Mouse (Mus musculus): ENCODE results near the gene Otub2. TPM values are rescaled to one million over a fixed set of nuclear protein-coding genes. Genes with fewer than 3 reads are reported as not detected.

Otub2 gene
- polyA plus RNA-seq, 1 experiment from 2014 or later = 11.2 TPM

DNA sequence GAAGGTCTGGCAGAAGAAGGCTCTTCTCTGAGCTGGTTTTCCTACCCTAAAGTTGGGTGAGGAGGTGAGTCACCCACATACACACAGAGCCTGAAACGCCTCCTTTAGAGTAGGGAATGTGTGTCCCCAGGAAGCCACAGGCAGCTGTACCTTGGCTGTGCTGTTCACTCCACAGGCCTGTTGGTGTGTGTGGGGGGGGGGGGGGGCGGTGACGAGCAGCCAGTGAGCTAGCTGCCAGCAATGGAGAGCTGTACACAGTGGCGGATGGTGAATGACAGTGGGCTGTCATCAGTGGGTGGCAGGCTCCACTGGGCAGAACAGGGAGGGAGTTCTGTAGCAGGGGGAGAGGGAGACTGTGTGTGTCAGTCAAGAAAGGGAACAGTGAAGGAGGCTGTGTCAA, 11.7 kb upstream of the Otub2 start:
- Histone ChIP-seq H3K4me2 (ENCODE audit: low read depth, severe bottlenecking) (no peak overlapping the region), H3K36me3 (ENCODE audit: control insufficient read depth, insufficient read depth, low read length) (no peaks in the 10 kb centered on the region), H3K9me3 (ENCODE audit: control insufficient read depth, low read length) (no peaks in the 10 kb centered on the region), H3K27ac (replicated peaks; ENCODE audit: low read depth, low read length) (no peak overlapping the region), H3K4me1 (ENCODE audit: control insufficient read depth, insufficient read depth, low read length) (no peaks in the 10 kb centered on the region), H3K4me3 (ENCODE audit: low read depth, low read length) (no peak overlapping the region), H3K9ac (ENCODE audit: low read length) (no peak overlapping the region), H3K27me3 (ENCODE audit: control insufficient read depth, insufficient read depth, low read length) (no peaks in the 10 kb centered on the region)
- WGBS = 83% methylated on average over 4 of the region's 4 CpGs
- DNase-seq (ENCODE audit: low spot score) = no peak
- ATAC-seq (ENCODE audit: insufficient number of reproducible peaks, low FRiP score, low TSS enrichment, low read depth) = no peak

DNA sequence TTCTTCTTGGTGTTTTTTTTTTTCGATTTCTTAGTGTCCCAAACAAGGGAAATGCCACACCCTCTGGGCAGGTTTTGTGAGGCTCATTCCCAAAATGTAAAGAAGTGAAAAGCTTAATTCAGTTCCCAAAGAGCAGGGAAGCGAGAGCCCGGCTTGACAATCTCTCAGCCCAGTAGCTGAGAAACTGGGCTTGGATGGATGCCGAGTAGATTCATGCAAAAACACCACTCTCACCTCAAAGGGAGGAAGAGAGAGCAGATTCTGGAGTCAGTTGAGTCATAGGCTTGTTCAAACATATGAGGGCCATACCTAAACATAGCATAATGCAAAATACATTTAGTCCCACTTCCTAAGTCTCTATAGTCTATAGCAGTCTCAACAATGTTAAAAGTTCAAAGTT, 8.3 kb upstream of the Otub2 start:
- ATAC-seq (ENCODE audit: insufficient number of reproducible peaks, low FRiP score, low TSS enrichment, low read depth) (no peak), DNase-seq (ENCODE audit: low spot score) (no peak)
- Histone ChIP-seq H3K4me1 (ENCODE audit: control insufficient read depth, insufficient read depth, low read length) (no peaks in the 10 kb centered on the region), H3K36me3 (ENCODE audit: control insufficient read depth, insufficient read depth, low read length) (no peaks in the 10 kb centered on the region), H3K9ac (ENCODE audit: low read length) (no peak overlapping the region), H3K27ac (replicated peaks; ENCODE audit: low read depth, low read length) (no peak overlapping the region), H3K9me3 (ENCODE audit: control insufficient read depth, low read length) (no peaks in the 10 kb centered on the region), H3K4me3 (ENCODE audit: low read depth, low read length) (no peak overlapping the region), H3K27me3 (ENCODE audit: control insufficient read depth, insufficient read depth, low read length) (no peaks in the 10 kb centered on the region), H3K4me2 (ENCODE audit: low read depth, severe bottlenecking) (no peak overlapping the region)
- WGBS = 80% methylated on average over 4 of the region's 4 CpGs

DNA sequence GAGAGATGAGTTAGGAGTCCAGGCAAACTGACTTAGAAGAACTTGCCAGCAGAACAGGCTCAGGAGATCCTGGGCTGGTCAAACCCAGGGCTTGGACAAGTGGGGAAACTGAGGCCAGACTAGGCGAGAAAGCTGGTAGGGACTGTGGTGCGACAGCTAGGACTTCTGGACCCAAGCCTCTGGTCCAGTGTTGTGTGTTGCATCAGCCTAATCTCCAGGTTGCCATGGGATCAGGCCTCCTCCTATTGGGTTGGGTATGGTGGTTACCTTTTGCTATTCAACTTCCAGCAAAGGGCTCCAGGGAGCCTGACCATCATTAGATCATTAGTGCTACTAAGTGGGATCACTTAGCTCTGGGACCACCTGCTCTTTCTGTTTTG, 856 bp downstream of the Otub2 start:
- Histone ChIP-seq H3K9ac (ENCODE audit: low read length) (no peak overlapping the region; the same call in 1 of the 2 replicates), H3K27ac (replicated peaks; ENCODE audit: low read depth, low read length) (no peak overlapping the region), H3K4me1 (ENCODE audit: control insufficient read depth, insufficient read depth, low read length) (no peaks in the 10 kb centered on the region), H3K27me3 (ENCODE audit: control insufficient read depth, insufficient read depth, low read length) (no peaks in the 10 kb centered on the region), H3K36me3 (ENCODE audit: control insufficient read depth, insufficient read depth, low read length) (no peaks in the 10 kb centered on the region), H3K4me3 (ENCODE audit: low read depth, low read length) (peak overlapping the region; percentile 70), H3K9me3 (ENCODE audit: control insufficient read depth, low read length) (no peaks in the 10 kb centered on the region), H3K4me2 (ENCODE audit: low read depth, severe bottlenecking) (peak overlapping the region; percentile 69)
- no peak for ATAC-seq (ENCODE audit: insufficient number of reproducible peaks, low FRiP score, low TSS enrichment, low read depth)
- DNase-seq (ENCODE audit: low spot score) = no peak
- 76% methylated on average over 2 of the region's 2 CpGs for WGBS

DNA sequence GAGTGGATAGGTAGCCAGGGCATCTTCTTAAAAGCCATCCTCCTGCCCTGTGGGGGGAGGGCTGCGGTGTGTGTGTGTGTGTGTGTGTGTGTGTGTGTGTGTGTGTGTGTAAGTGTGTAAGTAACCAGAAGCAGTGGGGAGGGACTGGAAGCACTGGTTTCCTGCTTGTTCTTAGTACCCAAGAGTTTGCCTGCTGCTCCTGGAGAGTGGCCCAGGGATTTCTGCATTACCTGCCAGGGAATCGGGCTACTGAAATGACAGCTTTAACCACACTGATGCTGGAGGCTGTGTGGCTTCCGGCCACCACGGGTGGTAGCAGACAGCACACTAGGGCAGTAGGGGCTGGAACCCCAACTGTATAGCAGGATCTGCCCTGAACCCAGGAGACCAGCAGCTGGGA, 1.5 kb downstream of the Otub2 start:
- no peak overlapping the region for H3K9ac ChIP-seq (ENCODE audit: low read length)
- H3K9me3 ChIP-seq (ENCODE audit: control insufficient read depth, low read length) = no peaks in the 10 kb centered on the region
- no peak for DNase-seq (ENCODE audit: low spot score)
- H3K27ac ChIP-seq (replicated peaks; ENCODE audit: low read depth, low read length) = no peak overlapping the region
- 80% methylated on average over 4 of the region's 4 CpGs for WGBS
- H3K36me3 ChIP-seq (ENCODE audit: control insufficient read depth, insufficient read depth, low read length) = no peaks in the 10 kb centered on the region
- no peak overlapping the region for H3K4me2 ChIP-seq (ENCODE audit: low read depth, severe bottlenecking)
- ATAC-seq (ENCODE audit: insufficient number of reproducible peaks, low FRiP score, low TSS enrichment, low read depth) = no peak
- no peaks in the 10 kb centered on the region for H3K27me3 ChIP-seq (ENCODE audit: control insufficient read depth, insufficient read depth, low read length)
- no peaks in the 10 kb centered on the region for H3K4me1 ChIP-seq (ENCODE audit: control insufficient read depth, insufficient read depth, low read length)
- H3K4me3 ChIP-seq (ENCODE audit: low read depth, low read length) = no peak overlapping the region

DNA sequence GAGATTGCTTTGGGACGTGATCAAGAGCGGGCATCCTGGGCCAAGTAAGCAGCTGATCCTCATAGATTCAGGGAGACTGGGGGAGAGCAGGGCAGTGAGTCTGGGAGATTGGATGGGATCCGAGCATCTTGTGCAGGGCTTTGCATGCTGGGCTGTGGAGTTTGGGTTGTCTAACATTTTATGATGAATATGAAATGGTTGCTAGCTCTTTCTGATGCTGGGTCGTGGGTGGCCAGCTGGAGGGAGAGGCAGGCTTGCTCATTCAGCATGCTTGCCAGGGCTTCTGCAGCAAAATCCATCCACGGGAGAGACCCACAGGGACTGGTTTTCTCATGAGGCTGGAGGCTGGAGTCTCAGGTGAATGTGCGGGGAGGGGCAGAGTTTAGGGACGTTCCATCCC, 2.6 kb downstream of the Otub2 start:
- H3K4me1 ChIP-seq (ENCODE audit: control insufficient read depth, insufficient read depth, low read length) = no peaks in the 10 kb centered on the region
- H3K4me2 ChIP-seq (ENCODE audit: low read depth, severe bottlenecking) = no peak overlapping the region
- no peak for DNase-seq (ENCODE audit: low spot score)
- no peaks in the 10 kb centered on the region for H3K9me3 ChIP-seq (ENCODE audit: control insufficient read depth, low read length)
- no peak for ATAC-seq (ENCODE audit: insufficient number of reproducible peaks, low FRiP score, low TSS enrichment, low read depth)
- H3K36me3 ChIP-seq (ENCODE audit: control insufficient read depth, insufficient read depth, low read length) = no peaks in the 10 kb centered on the region; the same call in 1 of the 2 replicates
- H3K9ac ChIP-seq (ENCODE audit: low read length) = no peak overlapping the region
- 83% methylated on average over 7 of the region's 7 CpGs for WGBS
- H3K4me3 ChIP-seq (ENCODE audit: low read depth, low read length) = no peak overlapping the region
- H3K27me3 ChIP-seq (ENCODE audit: control insufficient read depth, insufficient read depth, low read length) = no peaks in the 10 kb centered on the region
- H3K27ac ChIP-seq (replicated peaks; ENCODE audit: low read depth, low read length) = no peak overlapping the region

DNA sequence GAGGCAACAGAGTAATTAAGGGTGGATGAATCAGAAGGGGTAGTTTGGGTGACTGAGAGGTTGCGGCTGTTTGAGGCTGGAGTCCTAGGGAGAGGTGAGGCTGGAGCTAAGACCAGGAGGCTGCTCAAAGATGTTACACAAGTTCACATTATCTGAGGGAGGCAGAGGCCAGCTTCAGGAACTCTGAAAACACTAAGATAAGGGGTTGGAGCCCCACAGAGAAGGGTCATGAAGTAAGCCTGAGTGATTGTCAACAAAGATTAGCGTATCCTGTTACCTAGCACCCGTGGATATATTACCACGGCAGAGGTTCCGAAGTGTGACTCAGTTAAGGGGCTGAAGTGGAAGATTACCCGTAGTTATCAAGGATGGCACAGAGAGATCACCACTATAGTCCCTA, 5.0 kb downstream of the Otub2 start:
- Histone ChIP-seq H3K9ac (ENCODE audit: low read length) (no peak overlapping the region), H3K27ac (replicated peaks; ENCODE audit: low read depth, low read length) (no peak overlapping the region), H3K4me3 (ENCODE audit: low read depth, low read length) (no peak overlapping the region), H3K4me2 (ENCODE audit: low read depth, severe bottlenecking) (no peak overlapping the region), H3K36me3 (ENCODE audit: control insufficient read depth, insufficient read depth, low read length) (no peaks in the 10 kb centered on the region; the same call in 1 of the 2 replicates), H3K9me3 (ENCODE audit: control insufficient read depth, low read length) (no peaks in the 10 kb centered on the region), H3K27me3 (ENCODE audit: control insufficient read depth, insufficient read depth, low read length) (no peaks in the 10 kb centered on the region), H3K4me1 (ENCODE audit: control insufficient read depth, insufficient read depth, low read length) (no peaks in the 10 kb centered on the region)
- ATAC-seq (ENCODE audit: insufficient number of reproducible peaks, low FRiP score, low TSS enrichment, low read depth) (no peak), DNase-seq (ENCODE audit: low spot score) (no peak)
- 47% methylated on average over 6 of the region's 6 CpGs for WGBS

DNA sequence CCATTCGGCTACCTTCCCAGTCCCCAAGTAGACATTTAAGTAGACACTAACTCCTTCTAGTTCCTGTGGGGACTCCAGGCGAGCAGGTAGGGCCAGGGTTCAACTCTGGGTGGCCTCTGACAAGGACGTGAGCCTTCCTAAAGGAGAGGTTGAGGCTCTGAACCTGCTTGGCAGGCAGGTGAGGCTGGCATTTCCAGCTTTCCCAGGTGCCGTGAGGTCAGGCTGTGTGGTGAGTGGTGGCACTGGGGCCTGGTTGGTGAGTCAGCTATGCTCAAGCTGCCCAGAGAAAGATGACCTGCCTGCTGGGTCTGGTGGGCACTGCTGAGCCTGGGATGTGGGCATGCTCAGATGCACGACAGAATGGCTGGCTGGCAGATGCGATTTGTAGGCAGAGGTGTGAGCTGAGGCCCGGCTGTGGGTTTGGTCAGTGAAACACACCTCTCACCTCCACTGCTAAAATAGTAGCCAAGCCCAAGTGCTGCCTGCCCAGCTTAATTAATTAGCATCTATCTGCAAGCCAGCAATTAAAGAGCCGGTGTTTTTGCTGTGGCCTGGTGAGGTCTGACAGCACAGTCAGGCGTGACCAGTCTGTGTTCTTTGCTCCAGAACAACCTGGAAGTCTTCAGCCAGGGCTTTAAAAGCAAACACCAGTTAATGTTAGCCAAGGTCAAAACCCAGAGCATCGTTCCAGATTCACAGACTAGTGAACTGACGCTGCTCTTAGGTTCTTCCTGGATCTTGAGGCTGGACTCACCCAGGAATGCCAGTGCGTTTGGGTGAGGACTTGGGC, 7.2 kb downstream of the Otub2 start:
- no peak for DNase-seq (ENCODE audit: low spot score)
- no peak overlapping the region for H3K4me3 ChIP-seq (ENCODE audit: low read depth, low read length)
- H3K4me1 ChIP-seq (ENCODE audit: control insufficient read depth, insufficient read depth, low read length) = no peaks in the 10 kb centered on the region
- no peak overlapping the region for H3K9ac ChIP-seq (ENCODE audit: low read length)
- no peaks in the 10 kb centered on the region for H3K9me3 ChIP-seq (ENCODE audit: control insufficient read depth, low read length)
- no peak overlapping the region for H3K4me2 ChIP-seq (ENCODE audit: low read depth, severe bottlenecking)
- no peak overlapping the region for H3K27ac ChIP-seq (replicated peaks; ENCODE audit: low read depth, low read length)
- ATAC-seq (ENCODE audit: insufficient number of reproducible peaks, low FRiP score, low TSS enrichment, low read depth) = no peak
- H3K36me3 ChIP-seq (ENCODE audit: control insufficient read depth, insufficient read depth, low read length) = no peaks in the 10 kb centered on the region; the same call in 1 of the 2 replicates
- WGBS = 71% methylated on average over 12 of the region's 12 CpGs
- no peaks in the 10 kb centered on the region for H3K27me3 ChIP-seq (ENCODE audit: control insufficient read depth, insufficient read depth, low read length)

DNA sequence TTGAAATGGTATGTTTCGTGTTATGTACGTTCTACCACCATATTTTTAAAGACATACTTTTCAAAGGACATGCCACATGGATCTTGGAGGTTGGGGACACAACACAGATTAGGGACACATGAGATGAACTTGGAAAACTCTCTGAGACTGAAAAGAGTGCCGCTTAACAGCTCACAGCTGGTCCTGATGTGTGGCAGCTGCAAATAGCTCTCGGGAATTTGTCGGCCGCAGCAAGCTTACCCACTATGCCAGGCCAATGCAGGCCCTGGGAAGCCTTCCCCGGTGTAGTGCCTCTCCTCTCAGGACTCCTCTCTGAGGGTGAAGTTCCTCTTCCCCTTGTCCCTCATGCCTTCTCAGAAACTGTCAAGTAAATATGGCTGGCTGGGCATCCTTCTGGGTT, 8.3 kb downstream of the Otub2 start:
- H3K4me2 ChIP-seq (ENCODE audit: low read depth, severe bottlenecking) = no peak overlapping the region
- no peak for DNase-seq (ENCODE audit: low spot score)
- H3K4me3 ChIP-seq (ENCODE audit: low read depth, low read length) = no peak overlapping the region
- H3K27me3 ChIP-seq (ENCODE audit: control insufficient read depth, insufficient read depth, low read length) = no peaks in the 10 kb centered on the region
- H3K9ac ChIP-seq (ENCODE audit: low read length) = no peak overlapping the region
- no peak for ATAC-seq (ENCODE audit: insufficient number of reproducible peaks, low FRiP score, low TSS enrichment, low read depth)
- no peak overlapping the region for H3K27ac ChIP-seq (replicated peaks; ENCODE audit: low read depth, low read length)
- H3K4me1 ChIP-seq (ENCODE audit: control insufficient read depth, insufficient read depth, low read length) = no peaks in the 10 kb centered on the region
- 76% methylated on average over 7 of the region's 7 CpGs for WGBS
- H3K9me3 ChIP-seq (ENCODE audit: control insufficient read depth, low read length) = no peaks in the 10 kb centered on the region
- no peaks in the 10 kb centered on the region; the same call in 1 of the 2 replicates for H3K36me3 ChIP-seq (ENCODE audit: control insufficient read depth, insufficient read depth, low read length)

DNA sequence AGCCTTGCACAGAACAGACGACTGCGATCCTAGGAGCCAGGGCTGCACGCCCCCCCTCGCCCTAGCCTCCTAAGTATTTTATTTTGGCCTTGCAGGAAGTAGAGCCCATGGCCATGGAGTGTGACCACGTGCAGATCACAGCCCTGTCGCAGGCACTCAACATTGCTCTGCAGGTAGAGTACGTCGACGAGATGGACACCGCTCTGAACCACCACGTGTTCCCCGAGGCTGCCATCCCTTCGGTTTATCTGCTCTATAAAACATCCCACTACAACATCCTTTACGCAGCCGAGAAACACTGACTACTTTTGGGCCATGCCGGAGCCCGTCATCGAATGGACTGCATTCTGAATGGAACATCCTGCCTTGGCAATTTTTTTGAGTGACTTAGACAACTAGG, 15.6 kb downstream of the Otub2 start:
- H3K27me3 ChIP-seq (ENCODE audit: control insufficient read depth, insufficient read depth, low read length) = no peaks in the 10 kb centered on the region
- H3K27ac ChIP-seq (replicated peaks; ENCODE audit: low read depth, low read length) = no peak overlapping the region
- no peaks in the 10 kb centered on the region for H3K9me3 ChIP-seq (ENCODE audit: control insufficient read depth, low read length)
- H3K4me1 ChIP-seq (ENCODE audit: control insufficient read depth, insufficient read depth, low read length) = no peaks in the 10 kb centered on the region
- 88% methylated on average over 18 of the region's 18 CpGs for WGBS
- no peak overlapping the region for H3K4me2 ChIP-seq (ENCODE audit: low read depth, severe bottlenecking)
- ATAC-seq (ENCODE audit: insufficient number of reproducible peaks, low FRiP score, low TSS enrichment, low read depth) (no peak), DNase-seq (ENCODE audit: low spot score) (no peak)
- no peak overlapping the region for H3K9ac ChIP-seq (ENCODE audit: low read length)
- no peak overlapping the region for H3K4me3 ChIP-seq (ENCODE audit: low read depth, low read length)
- peaks cover 8% of the 10 kb centered on the region; the same call in 1 of the 2 replicates for H3K36me3 ChIP-seq (ENCODE audit: control insufficient read depth, insufficient read depth, low read length)
